Mouse (Mus musculus) midbrain, postnatal 0 days (tissue): ENCODE data around the gene Gm28539. TPM values are rescaled to one million over a fixed set of nuclear protein-coding genes. Genes with fewer than 3 reads are reported as not detected.

ENCODE experiments used
- ATAC-seq: fragments of 200-750 bp; cut with Nextera tagmentation; 2 replicates; pipeline ENCODE4 v1.8.0; 2017; ENCODE audit warnings: moderate number of reproducible peaks, mild to moderate bottlenecking, moderate TSS enrichment, moderate library complexity; ENCODE audit not compliant: low FRiP score
- DNase-seq: peaks from one replicate; pipeline ENCODE4 v3.0.0-alpha.2; 2015; ENCODE audit warnings: low spot score
- H3K27ac ChIP-seq: fragments of 300-500 bp; sonication (generic); 2 replicates; pipeline ENCODE4 v1.5.1; 2014; ENCODE audit warnings: low read depth, mild to moderate bottlenecking, low read length, mixed read lengths
- H3K27me3 ChIP-seq: fragments of 300-500 bp; sonication (generic); 2 replicates; pipeline ENCODE4 v1.6.1; 2014; ENCODE audit warnings: low read length, control low read depth, mixed read lengths; ENCODE audit not compliant: insufficient read depth
- H3K36me3 ChIP-seq: fragments of 300-500 bp; sonication (generic); 2 replicates; pipeline ENCODE4 v1.6.1; 2014; ENCODE audit warnings: low read length, control low read depth, mixed read lengths; ENCODE audit not compliant: insufficient read depth
- H3K4me1 ChIP-seq: fragments of 300-500 bp; sonication (generic); 2 replicates; pipeline ENCODE4 v1.6.1; 2014; ENCODE audit warnings: mild to moderate bottlenecking, control low read depth, antibody characterized with exemption, low read length, mixed read lengths; ENCODE audit not compliant: insufficient read depth
- H3K4me2 ChIP-seq: fragments of 300-500 bp; sonication (generic); 2 replicates; pipeline ENCODE4 v1.6.1; 2014; ENCODE audit warnings: low read depth, mild to moderate bottlenecking, low read length, mixed read lengths; ENCODE audit not compliant: poor library complexity, severe bottlenecking
- H3K4me3 ChIP-seq: fragments of 300-500 bp; sonication (generic); 2 replicates; pipeline ENCODE4 v1.5.1; 2014; ENCODE audit warnings: low read depth, mild to moderate bottlenecking, low read length, moderate library complexity
- H3K9ac ChIP-seq: fragments of 300-500 bp; sonication (generic); replicated peaks from 2 replicates; pipeline ENCODE4 v1.6.1; 2014; ENCODE audit warnings: mild to moderate bottlenecking, low read length, moderate library complexity, mixed read lengths; ENCODE audit not compliant: poor library complexity, severe bottlenecking
- H3K9me3 ChIP-seq: fragments of 300-500 bp; sonication (generic); 2 replicates; pipeline ENCODE4 v1.6.1; 2016; ENCODE audit warnings: low read length, control low read depth
- CTCF ChIP-seq: IDR thresholded peaks from 2 replicates; pipeline ENCODE4 v1.5.1; 2016; ENCODE audit warnings: antibody characterized with exemption, mild to moderate bottlenecking
- WGBS: fragments of 180-500 bp; shearing (Covaris S2); extraction: QIAGEN DNeasy Blood & Tissue Kit; methylation state at CpG from one replicate; pipeline ENCODE4 v1.1.7; 2014; 5-methylcytosine and 5-hydroxymethylcytosine counted together
- polyA plus RNA-seq: library from polyadenylated mRNA; unstranded; fragments of >200 nt; fragmentation: Nextera tagmentation; extraction: Ambion mirVana; gene quantifications from 2 replicates; pipeline ENCODE4 v1.2.1, GENCODE M21; 2015
- total RNA-seq: library from RNA; depleted of rRNA; stranded (reverse); fragments of >200 nt; gene quantifications from 2 replicates; pipeline ENCODE4 v1.2.3, GENCODE M21; 2014

Gm28539 gene
- total and polyA plus RNA-seq, 2 experiments from 2014 or later = 0.27 TPM; not detected in 1

DNA sequence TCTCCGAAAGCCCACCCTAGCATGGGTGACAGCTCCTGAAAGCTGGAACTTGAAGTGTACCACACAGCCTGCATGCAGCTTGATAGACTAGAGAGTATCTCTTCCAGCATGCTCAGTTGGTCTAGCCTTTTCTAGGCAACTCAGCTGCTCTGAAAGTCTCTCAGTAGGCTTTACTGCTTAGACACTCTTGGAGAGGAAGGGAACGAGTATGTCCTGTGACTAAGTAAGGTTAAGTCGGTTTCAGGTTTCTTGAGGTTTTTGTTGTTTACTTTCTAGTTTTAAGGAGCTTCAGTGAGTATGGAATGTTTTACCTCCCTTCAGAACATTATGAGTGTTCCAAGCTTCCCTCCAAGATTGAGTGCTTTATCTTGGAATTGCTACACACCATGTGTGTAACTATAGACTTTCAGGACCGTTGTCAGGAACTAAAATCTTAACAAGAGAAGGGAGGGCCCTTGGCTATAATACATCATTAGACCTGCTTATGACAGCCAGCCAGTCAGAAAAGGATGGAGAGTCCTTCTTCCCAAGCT, 57.5 kb downstream of the Gm28539 start:
- peaks cover 14% of the 10 kb centered on the region for H3K36me3 ChIP-seq
- no peak overlapping the region for H3K9ac ChIP-seq
- no peaks in the 10 kb centered on the region for H3K4me1 ChIP-seq
- DNase-seq (no peak), ATAC-seq (no peak)
- H3K27me3 ChIP-seq = no peaks in the 10 kb centered on the region
- no peak overlapping the region for H3K27ac ChIP-seq
- H3K4me3 ChIP-seq = no peak overlapping the region
- no peak for TF ChIP-seq CTCF
- H3K4me2 ChIP-seq = no peak overlapping the region
- 87% methylated on average over 4 of the region's 4 CpGs for WGBS
- no peaks in the 10 kb centered on the region for H3K9me3 ChIP-seq

DNA sequence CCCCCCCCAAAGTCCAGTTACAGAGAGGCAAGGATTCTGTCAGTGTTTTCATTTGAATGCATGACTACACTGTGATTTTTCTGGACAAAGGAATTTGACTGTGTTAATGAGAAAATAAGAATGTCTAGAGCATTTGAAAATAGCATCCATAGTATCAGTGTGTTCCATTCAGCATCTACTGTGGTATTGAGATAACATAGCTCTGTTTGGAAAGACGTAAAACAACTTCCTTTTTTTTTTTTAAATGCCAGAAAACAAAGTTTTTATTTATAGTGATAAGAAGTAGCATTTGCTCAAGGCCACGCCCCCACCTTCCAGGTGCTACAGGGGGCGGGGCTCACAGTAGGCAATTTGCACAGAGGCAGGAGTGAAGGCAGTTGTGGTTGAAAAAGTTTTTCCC, 58.9 kb downstream of the Gm28539 start:
- no peak for DNase-seq
- TF ChIP-seq CTCF = no peak
- Histone ChIP-seq H3K4me1 (no peaks in the 10 kb centered on the region), H3K4me2 (no peak overlapping the region), H3K4me3 (no peak overlapping the region), H3K9ac (no peak overlapping the region), H3K36me3 (peaks cover 19% of the 10 kb centered on the region), H3K9me3 (no peaks in the 10 kb centered on the region), H3K27ac (no peak overlapping the region), H3K27me3 (no peaks in the 10 kb centered on the region)
- ATAC-seq = no peak
- 92% methylated on average over 3 of the region's 3 CpGs for WGBS

DNA sequence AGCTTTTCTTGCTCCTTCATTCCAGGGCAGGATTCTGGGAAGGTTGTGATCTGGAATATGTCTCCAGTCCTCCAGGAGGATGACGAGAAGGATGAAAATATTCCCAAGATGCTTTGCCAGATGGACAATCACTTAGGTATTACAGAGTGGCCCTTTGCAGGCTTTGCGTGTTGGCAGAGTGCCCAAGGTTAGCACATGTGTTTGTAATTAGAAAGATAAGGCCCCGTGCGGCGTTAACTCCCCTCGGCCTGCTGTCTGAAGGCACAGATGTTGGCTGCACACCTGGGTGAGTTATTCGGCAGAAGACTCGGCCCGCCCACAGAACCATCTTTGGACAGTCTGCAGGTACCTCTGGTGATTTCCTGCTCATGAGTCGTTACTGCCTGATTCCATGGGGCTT, 60.0 kb downstream of the Gm28539 start:
- WGBS = 90% methylated on average over 10 of the region's 10 CpGs
- Histone ChIP-seq H3K27me3 (no peaks in the 10 kb centered on the region), H3K9ac (no peak overlapping the region), H3K4me1 (no peaks in the 10 kb centered on the region), H3K27ac (no peak overlapping the region), H3K4me3 (no peak overlapping the region), H3K9me3 (no peaks in the 10 kb centered on the region), H3K36me3 (peaks cover 19% of the 10 kb centered on the region), H3K4me2 (no peak overlapping the region)
- TF ChIP-seq CTCF = no peak
- ATAC-seq (no peak), DNase-seq (no peak)

DNA sequence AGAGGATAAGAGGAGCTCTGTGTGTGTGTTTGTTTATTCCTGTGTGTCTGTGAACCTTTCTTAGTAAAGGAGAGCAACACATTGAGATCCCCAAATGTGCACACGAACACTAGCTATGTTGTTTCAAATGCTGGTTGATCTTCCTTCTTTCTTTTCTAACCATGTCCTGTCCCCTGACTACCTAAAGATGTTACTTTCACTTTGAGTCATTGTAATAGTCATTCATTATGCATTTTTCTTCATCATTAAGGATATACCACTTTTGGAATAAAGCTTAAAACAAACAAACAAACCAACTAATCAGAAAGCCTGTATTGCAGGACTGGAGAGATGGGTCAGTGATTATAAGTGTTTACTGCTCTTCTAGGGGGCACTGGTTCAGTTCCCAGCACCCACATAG, 69.3 kb downstream of the Gm28539 start:
- 96% methylated on average over 1 of the region's 1 CpGs for WGBS
- no peak overlapping the region for H3K27ac ChIP-seq
- ATAC-seq = no peak

DNA sequence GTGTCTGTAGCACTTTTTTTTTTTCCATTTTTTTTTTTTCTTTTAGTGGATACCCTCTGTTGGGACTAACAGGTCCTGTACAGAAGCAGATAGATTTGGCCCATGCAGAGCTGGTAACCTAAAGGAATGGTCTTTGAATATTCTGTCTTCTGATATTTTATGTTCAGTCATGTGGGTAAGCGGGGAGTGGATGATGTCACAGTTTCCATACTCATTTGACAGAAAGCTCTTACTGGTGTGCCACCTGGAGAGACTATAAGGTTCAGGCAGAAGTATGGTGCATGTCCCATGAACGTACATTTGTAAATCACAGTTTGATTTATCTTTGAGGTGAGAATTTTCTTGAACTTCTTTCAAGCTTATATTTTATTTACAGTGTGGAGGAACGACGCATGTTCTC, 79.7 kb downstream of the Gm28539 start:
- Histone ChIP-seq H3K36me3 (peaks cover 55% of the 10 kb centered on the region), H3K27ac (no peak overlapping the region), H3K4me2 (no peak overlapping the region), H3K4me1 (no peaks in the 10 kb centered on the region), H3K9ac (no peak overlapping the region), H3K4me3 (no peak overlapping the region), H3K9me3 (no peaks in the 10 kb centered on the region), H3K27me3 (no peaks in the 10 kb centered on the region)
- no peak for ATAC-seq
- no peak for DNase-seq
- no peak for TF ChIP-seq CTCF
- 98% methylated on average over 4 of the region's 4 CpGs for WGBS

More for the DNA sequence above, 69.3 kb downstream of the Gm28539 start:
- Histone ChIP-seq H3K27me3 (no peaks in the 10 kb centered on the region), H3K4me3 (no peak overlapping the region), H3K4me2 (no peak overlapping the region), H3K4me1 (no peaks in the 10 kb centered on the region), H3K9ac (no peak overlapping the region), H3K9me3 (no peaks in the 10 kb centered on the region), H3K36me3 (peaks cover 26% of the 10 kb centered on the region)
- TF ChIP-seq CTCF = no peak
- DNase-seq = no peak

DNA sequence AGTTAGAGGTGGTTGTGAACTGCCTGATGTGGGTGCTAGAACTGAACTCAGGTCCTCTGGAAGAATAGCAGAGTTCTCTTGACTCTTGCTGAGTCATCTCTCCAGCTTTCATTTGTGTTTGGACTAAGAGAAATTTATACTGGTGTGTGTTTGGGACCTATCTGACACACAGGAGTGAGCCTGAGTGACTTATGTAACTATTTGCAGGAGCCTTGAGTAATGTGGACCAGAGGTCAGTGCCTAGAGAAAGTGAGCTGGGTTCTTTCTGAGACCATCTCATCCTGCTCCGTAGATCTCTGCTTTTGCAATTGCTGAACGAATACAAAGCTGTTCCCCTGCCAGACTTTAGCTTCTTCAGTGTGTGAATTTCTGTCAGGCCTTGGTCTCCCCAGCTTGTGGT, 85.4 kb downstream of the Gm28539 start:
- no peak for DNase-seq
- no peak for TF ChIP-seq CTCF
- Histone ChIP-seq H3K9ac (no peak overlapping the region), H3K36me3 (peaks cover 82% of the 10 kb centered on the region), H3K27me3 (no peaks in the 10 kb centered on the region), H3K9me3 (no peaks in the 10 kb centered on the region), H3K4me1 (no peaks in the 10 kb centered on the region), H3K4me3 (no peak overlapping the region), H3K27ac (no peak overlapping the region), H3K4me2 (no peak overlapping the region)
- 96% methylated on average over 2 of the region's 2 CpGs for WGBS
- no peak for ATAC-seq
